Mouse (Mus musculus) hindbrain, postnatal 0 days (tissue): ENCODE results near the gene Gm4881. TPM values are rescaled to one million over a fixed set of nuclear protein-coding genes. Genes with fewer than 3 reads are reported as not detected.
"Not testable (repeated sequence)": the region's sequence is repeated elsewhere in the genome, so short reads cannot be mapped to it uniquely, and the experiment has no call there.

Source experiments
- ATAC-seq: fragments of 200-750 bp; cut with Nextera tagmentation; 2 replicates; pipeline ENCODE4 v1.8.0; 2017; ENCODE audit warnings: mild to moderate bottlenecking, moderate TSS enrichment, moderate library complexity
- DNase-seq: peaks from one replicate; pipeline ENCODE4 v3.0.0-alpha.2; 2015; ENCODE audit warnings: low spot score
- H3K27ac ChIP-seq: fragments of 300-500 bp; sonication (generic); 2 replicates; pipeline ENCODE4 v1.5.1; 2014; ENCODE audit warnings: mild to moderate bottlenecking
- H3K27me3 ChIP-seq: fragments of 300-500 bp; sonication (generic); 2 replicates; pipeline ENCODE4 v1.6.1; 2014; ENCODE audit warnings: low read length, mixed read lengths; ENCODE audit not compliant: insufficient read depth
- H3K36me3 ChIP-seq: fragments of 300-500 bp; sonication (generic); 2 replicates; pipeline ENCODE4 v1.6.1; 2014; ENCODE audit warnings: low read length, mixed read lengths; ENCODE audit not compliant: insufficient read depth
- H3K4me1 ChIP-seq: fragments of 300-500 bp; sonication (generic); 2 replicates; pipeline ENCODE4 v1.6.1; 2014; ENCODE audit warnings: antibody characterized with exemption, low read length, mixed read lengths; ENCODE audit not compliant: insufficient read depth
- H3K4me2 ChIP-seq: fragments of 300-500 bp; sonication (generic); 2 replicates; pipeline ENCODE4 v1.6.1; 2014; ENCODE audit warnings: low read depth, mild to moderate bottlenecking, low read length, moderate library complexity, mixed read lengths
- H3K4me3 ChIP-seq: fragments of 300-500 bp; sonication (generic); 2 replicates; pipeline ENCODE4 v1.5.1; 2014; ENCODE audit warnings: low read length
- H3K9ac ChIP-seq: fragments of 300-500 bp; sonication (generic); replicated peaks from 2 replicates; pipeline ENCODE4 v1.6.1; 2014; ENCODE audit warnings: mild to moderate bottlenecking, low read length, moderate library complexity, mixed read lengths
- H3K9me3 ChIP-seq: fragments of 300-500 bp; sonication (generic); 2 replicates; pipeline ENCODE4 v1.6.1; 2016; ENCODE audit warnings: low read length, mixed read lengths
- CTCF ChIP-seq: IDR thresholded peaks from 2 replicates; pipeline ENCODE4 v1.5.1; 2016; ENCODE audit warnings: antibody characterized with exemption, control low read depth, low read depth
- WGBS: fragments of 180-500 bp; shearing (Covaris S2); extraction: QIAGEN DNeasy Blood & Tissue Kit; methylation state at CpG from one replicate; pipeline ENCODE4 v1.1.7; 2014; 5-methylcytosine and 5-hydroxymethylcytosine counted together
- polyA plus RNA-seq: library from polyadenylated mRNA; unstranded; fragments of >200 nt; fragmentation: Nextera tagmentation; extraction: Ambion mirVana; gene quantifications from 2 replicates; pipeline ENCODE4 v1.2.1, GENCODE M21; 2015
- total RNA-seq: library from RNA; depleted of rRNA; stranded (reverse); fragments of >200 nt; gene quantifications from 2 replicates; pipeline ENCODE4 v1.2.3, GENCODE M21; 2014

Gene Gm4881
- total and polyA plus RNA-seq, 2 experiments from 2014 or later: 2.4 to 6.6 TPM

DNA sequence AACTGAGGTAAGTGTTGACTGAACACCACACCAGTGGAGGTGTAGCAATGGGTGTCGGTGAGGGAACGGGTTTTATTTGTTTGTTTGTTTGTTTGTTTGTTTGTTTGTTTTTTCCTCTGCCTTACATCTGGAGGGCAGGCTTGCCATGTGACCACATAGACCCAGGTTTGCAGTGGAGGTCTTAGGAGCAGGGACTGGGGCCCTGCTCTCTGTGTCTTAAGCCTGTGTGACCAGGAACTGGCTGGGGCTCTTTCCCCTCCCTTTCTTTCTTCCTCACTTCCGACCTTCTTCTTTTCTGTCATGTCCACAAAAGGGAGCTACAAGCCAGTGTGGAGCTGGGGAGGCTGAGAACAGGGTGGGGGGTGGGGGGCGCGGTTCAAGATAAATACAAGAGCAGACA, 46.3 kb downstream of the Gm4881 start:
- Histone ChIP-seq H3K4me2 (no peak overlapping the region), H3K9me3 (no peaks in the 10 kb centered on the region), H3K36me3 (no peaks in the 10 kb centered on the region), H3K4me1 (no peaks in the 10 kb centered on the region), H3K9ac (no peak overlapping the region), H3K4me3 (no peak overlapping the region), H3K27me3 (no peaks in the 10 kb centered on the region), H3K27ac (no peak overlapping the region)
- TF ChIP-seq CTCF: no peak
- 79% methylated on average over 5 of the region's 5 CpGs for WGBS
- DNase-seq (no peak), ATAC-seq (no peak)

DNA sequence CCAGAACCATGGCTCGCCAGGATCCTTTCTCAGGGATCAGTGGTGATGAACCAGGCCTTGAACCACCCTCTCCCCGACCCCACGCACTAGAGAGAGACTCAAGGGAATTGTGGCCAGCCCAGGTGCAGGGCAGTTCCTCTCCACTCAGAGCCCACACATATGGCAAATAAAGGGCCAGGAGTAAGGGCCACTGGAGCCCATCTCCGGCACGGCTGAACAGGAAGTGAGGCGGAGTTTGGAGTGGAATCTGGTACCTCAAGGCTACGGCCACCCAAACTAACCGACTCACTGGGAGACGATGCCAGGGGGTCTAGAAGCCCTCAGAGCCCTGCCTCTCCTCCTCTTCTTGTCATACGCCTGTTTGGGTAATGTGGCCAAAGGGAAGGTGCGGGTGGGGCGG, 47.1 kb downstream of the Gm4881 start, which contains the start of gene Cd79a:
Cd79a (plus strand) TSS at position 158 of the 400 bp plus-strand sequence.
- Histone ChIP-seq H3K9me3 (no peaks in the 10 kb centered on the region), H3K27ac (no peak within 1 kb of the TSS), H3K4me1 (no peaks in the 10 kb centered on the region), H3K27me3 (no peaks in the 10 kb centered on the region), H3K36me3 (no peaks in the 10 kb centered on the region), H3K4me2 (no peak within 1 kb of the TSS), H3K4me3 (no peak within 1 kb of the TSS), H3K9ac (no peak within 1 kb of the TSS)
- ATAC-seq: no peak
- WGBS: 86% methylated on average over 12 of the region's 12 CpGs
- DNase-seq: no peak
- TF ChIP-seq CTCF: no peak

DNA sequence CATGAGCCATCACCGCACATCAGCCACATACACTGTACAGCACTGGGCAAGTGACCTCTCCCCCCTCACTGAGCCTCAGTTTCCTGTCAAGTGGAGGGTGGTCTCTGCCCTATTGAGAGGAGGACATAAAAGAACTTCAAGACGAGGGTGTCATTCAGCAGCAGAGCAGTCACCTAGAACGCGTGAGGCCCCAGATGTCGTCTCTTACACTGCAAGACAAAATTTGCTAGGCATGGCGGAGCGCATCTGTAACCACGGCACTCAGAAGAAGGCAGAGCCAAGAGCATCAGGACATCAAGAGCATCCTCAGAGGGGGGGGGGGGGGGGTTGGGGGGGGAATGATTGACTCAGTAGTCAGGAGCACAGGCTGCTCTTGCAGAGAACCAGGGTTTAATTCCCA, 48.0 kb downstream of the Gm4881 start:
- H3K4me3 ChIP-seq: no peak overlapping the region
- no peaks in the 10 kb centered on the region for H3K9me3 ChIP-seq
- ATAC-seq (no peak), DNase-seq (no peak)
- no peak overlapping the region for H3K9ac ChIP-seq
- no peaks in the 10 kb centered on the region for H3K36me3 ChIP-seq
- no peak overlapping the region for H3K4me2 ChIP-seq
- WGBS: 66% methylated on average over 8 of the region's 8 CpGs
- H3K27me3 ChIP-seq: no peaks in the 10 kb centered on the region
- no peak for TF ChIP-seq CTCF
- H3K27ac ChIP-seq: no peak overlapping the region
- no peaks in the 10 kb centered on the region for H3K4me1 ChIP-seq

DNA sequence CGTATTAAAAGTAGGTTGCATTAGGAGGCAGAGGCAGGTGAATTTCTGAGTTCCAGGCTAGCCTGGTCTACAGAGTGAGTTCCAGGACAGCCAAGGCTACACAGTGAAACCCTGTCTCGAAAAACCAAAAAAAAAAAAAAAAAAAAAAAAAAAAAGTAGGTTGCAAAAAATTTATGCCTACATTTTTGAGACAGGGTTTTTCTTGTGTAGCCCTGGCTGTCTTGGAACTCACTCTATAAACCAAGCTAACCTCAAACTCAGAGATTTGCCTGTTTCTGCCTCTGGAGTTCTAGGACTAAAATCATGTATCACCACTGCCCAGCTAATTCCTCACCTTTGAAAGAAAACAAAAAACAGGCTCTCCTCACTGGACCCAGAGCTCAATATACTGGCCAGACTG, 48.5 kb downstream of the Gm4881 start:
- not testable (repeated sequence) for H3K36me3 ChIP-seq

DNA sequence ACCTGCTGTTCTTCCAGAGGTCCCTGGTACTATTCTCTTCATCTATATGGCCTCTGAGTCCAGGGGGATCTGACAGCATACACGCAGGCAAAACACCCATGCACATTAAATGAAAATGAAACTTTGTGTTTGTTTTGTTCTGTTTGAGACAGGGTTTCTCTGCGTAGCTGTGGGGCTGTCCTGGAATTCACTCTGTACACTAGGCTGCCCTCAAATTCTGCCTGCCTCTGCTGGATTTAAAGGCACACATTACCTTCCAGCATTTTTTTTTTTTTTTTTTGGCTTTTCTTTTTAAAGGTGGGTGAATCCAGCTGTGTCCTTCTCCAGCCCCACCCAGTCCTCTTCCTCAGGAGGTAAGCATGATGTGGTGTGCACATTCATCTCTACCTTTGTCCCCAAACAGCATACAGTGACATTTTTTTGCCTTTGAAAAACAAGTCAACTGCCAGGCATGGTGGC, 52.1 kb downstream of the Gm4881 start:
- ATAC-seq: no peak
- no peaks in the 10 kb centered on the region for H3K4me1 ChIP-seq
- 72% methylated on average over 2 of the region's 2 CpGs for whole genome bisulfite sequencing

More for the DNA sequence above, 48.5 kb downstream of the Gm4881 start:
- WGBS: 98% methylated on average over 2 of the region's 2 CpGs
- not testable (repeated sequence) for ATAC-seq, H3K27me3 ChIP-seq, H3K4me1 ChIP-seq, DNase-seq, H3K27ac ChIP-seq, H3K9ac ChIP-seq, H3K4me3 ChIP-seq, H3K9me3 ChIP-seq, H3K4me2 ChIP-seq

DNA sequence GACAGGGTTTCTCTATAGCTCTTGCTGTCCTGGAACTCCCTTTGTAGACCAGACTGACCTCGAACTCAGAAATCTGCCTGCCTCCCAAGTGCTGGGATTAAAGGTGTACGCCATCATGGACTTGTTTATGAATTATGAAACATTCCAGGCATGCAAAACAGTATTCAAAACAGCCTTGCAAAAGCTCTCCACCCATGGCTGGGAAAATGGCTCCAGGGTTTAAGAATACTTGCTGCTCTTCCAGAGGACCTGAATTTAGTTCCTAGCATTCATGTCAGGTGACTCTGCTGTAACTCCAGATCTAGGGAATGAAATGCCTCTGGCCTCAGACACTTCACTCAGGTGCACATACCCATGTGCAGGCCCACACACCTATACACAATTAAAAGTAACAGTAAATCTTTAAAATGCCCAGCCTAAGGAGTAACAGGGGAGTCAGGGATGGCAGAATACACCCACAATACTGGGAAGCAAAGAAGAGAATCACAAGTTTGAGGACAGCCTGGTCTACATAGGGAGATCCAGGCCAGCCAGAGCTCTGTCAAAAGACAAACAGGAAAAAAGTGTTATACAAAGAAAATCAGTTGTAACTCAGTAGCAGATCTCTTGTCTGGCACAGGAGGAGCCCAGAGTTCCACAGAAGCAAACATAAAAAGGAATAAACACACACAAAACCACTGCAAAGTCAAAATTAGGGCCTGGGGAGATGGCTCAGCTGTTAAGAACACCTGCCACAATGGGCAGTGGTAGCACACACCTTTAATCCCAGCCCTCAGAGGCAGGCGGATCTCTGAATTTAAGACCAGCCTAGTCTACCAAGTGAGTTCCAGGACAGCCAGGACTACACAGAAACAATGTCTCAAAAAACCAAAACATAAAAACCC, 52.8 kb downstream of the Gm4881 start:
- 0 out of 2 replicates have a peak, but pooled peaks cover 6% of the 10 kb centered on the region for H3K4me1 ChIP-seq
- H3K27ac ChIP-seq: no peak overlapping the region
- H3K9ac ChIP-seq: no peak overlapping the region
- H3K27me3 ChIP-seq: no peaks in the 10 kb centered on the region
- no peak overlapping the region for H3K4me2 ChIP-seq
- ATAC-seq (no peak), DNase-seq (no peak)
- peaks cover 29% of the 10 kb centered on the region for H3K36me3 ChIP-seq
- no peaks in the 10 kb centered on the region for H3K9me3 ChIP-seq
- no peak for TF ChIP-seq CTCF
- H3K4me3 ChIP-seq: no peak overlapping the region
- WGBS: 73% methylated on average over 3 of the region's 3 CpGs

More for the DNA sequence above, 52.1 kb downstream of the Gm4881 start:
- Histone ChIP-seq H3K9ac (no peak overlapping the region), H3K4me2 (no peak overlapping the region), H3K27me3 (no peaks in the 10 kb centered on the region), H3K4me3 (no peak overlapping the region), H3K36me3 (peaks cover 23% of the 10 kb centered on the region), H3K27ac (no peak overlapping the region), H3K9me3 (no peaks in the 10 kb centered on the region)
- DNase-seq: no peak
- TF ChIP-seq CTCF: no peak
